Mouse (Mus musculus): Measurements from ENCODE around the gene Tbk1.

Tbk1 gene

GRCm38 (mm10) chr10:121586675-121587370, at the start of gene Tbk1:
Gene Tbk1, minus strand, starts transcription at chr10:121586787.
- DNase-seq (ENCODE audit: extremely low read depth, low read depth): peak; percentile 44

- DNase-seq (ENCODE audit: extremely low read depth, low read depth): no peak
These were observed 49.7 kb upstream of the Tbk1 start for GRCm38 (mm10) chr10:121636276-121636675.

GRCm38 (mm10) chr10:121634159-121634558, 47.6 kb upstream of the Tbk1 start:
- peak; percentile 49 for DNase-seq (ENCODE audit: extremely low read depth, low read depth)

GRCm38 (mm10) chr10:121628561-121629040, 42.0 kb upstream of the Tbk1 start:
- DNase-seq (ENCODE audit: extremely low read depth, low read depth): peak; percentile 77

- DNase-seq (ENCODE audit: extremely low read depth, low read depth): no peak
These were observed 40.7 kb upstream of the Tbk1 start for GRCm38 (mm10) chr10:121627216-121627852.

- DNase-seq (ENCODE audit: extremely low read depth, low read depth): peak; percentile 91
These were observed 39.7 kb upstream of the Tbk1 start, which contains the start of gene Xpot for GRCm38 (mm10) chr10:121626186-121626882. Gene Xpot, minus strand, starts transcription at chr10:121626332.

GRCm38 (mm10) chr10:121625407-121626185, 39.0 kb upstream of the Tbk1 start:
- peak; percentile 50 for DNase-seq (ENCODE audit: extremely low read depth, low read depth)

GRCm38 (mm10) chr10:121625006-121625405, 38.4 kb upstream of the Tbk1 start:
- DNase-seq (ENCODE audit: extremely low read depth, low read depth): no peak

- DNase-seq (ENCODE audit: extremely low read depth, low read depth): no peak
These were observed 37.1 kb upstream of the Tbk1 start for GRCm38 (mm10) chr10:121623670-121624069.

- DNase-seq (ENCODE audit: extremely low read depth, low read depth): no peak
These were observed 35.8 kb upstream of the Tbk1 start for GRCm38 (mm10) chr10:121622431-121622830.

- DNase-seq (ENCODE audit: extremely low read depth, low read depth): no peak
These were observed 29.3 kb upstream of the Tbk1 start for GRCm38 (mm10) chr10:121615935-121616334.

GRCm38 (mm10) chr10:121615146-121615870, 28.7 kb upstream of the Tbk1 start:
- no peak for DNase-seq (ENCODE audit: extremely low read depth, low read depth)

- DNase-seq (ENCODE audit: extremely low read depth, low read depth): no peak
These were observed 27.0 kb upstream of the Tbk1 start for GRCm38 (mm10) chr10:121613570-121613969.

GRCm38 (mm10) chr10:121612448-121612847, 25.9 kb upstream of the Tbk1 start:
- DNase-seq (ENCODE audit: extremely low read depth, low read depth): no peak

- no peak for DNase-seq (ENCODE audit: extremely low read depth, low read depth)
These were observed 25.0 kb upstream of the Tbk1 start for GRCm38 (mm10) chr10:121611587-121611986.

- DNase-seq (ENCODE audit: extremely low read depth, low read depth): no peak
These were observed 21.6 kb upstream of the Tbk1 start for GRCm38 (mm10) chr10:121608177-121608576.

GRCm38 (mm10) chr10:121604632-121605344, 18.2 kb upstream of the Tbk1 start:
- DNase-seq (ENCODE audit: extremely low read depth, low read depth): no peak

GRCm38 (mm10) chr10:121603556-121603955, 17.0 kb upstream of the Tbk1 start:
- no peak for DNase-seq (ENCODE audit: extremely low read depth, low read depth)

- no peak for DNase-seq (ENCODE audit: extremely low read depth, low read depth)
These were observed 14.7 kb upstream of the Tbk1 start for GRCm38 (mm10) chr10:121601272-121601671.

GRCm38 (mm10) chr10:121596580-121596979, 10.0 kb upstream of the Tbk1 start:
- DNase-seq (ENCODE audit: extremely low read depth, low read depth): no peak

All from MEL-GATA-1-ER (cell line).